Mouse (Mus musculus): Measurements from ENCODE around the gene Tcp1. TPM values are rescaled to one million over a fixed set of nuclear protein-coding genes. Genes with fewer than 3 reads are reported as not detected.

Tcp1 gene
- polyA plus RNA-seq (2012), result 23.7 and 53.6 TPM in 2 replicates

DNA sequence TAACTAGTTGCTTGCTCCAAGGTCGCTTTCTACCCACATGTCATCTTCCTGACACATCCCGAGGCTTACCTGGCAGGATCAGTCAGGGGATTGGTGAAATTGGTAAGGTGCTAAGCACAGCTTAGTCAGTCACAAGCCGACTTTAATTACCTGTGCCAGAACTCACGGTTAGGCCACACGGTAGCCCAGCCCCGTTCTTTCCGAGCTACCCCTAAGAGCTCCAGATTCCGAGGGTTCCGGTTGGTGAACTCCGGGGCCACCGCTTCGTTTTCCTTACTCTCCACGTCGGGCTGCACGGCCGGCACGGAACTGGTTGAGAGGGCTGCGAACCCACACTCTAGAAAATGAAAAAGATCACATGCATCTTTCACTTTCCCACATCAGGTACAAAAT, at the start of gene Tcp1:
TSS of gene Tcp1 (plus strand) at position 214 of the 393 bp plus-strand sequence.
- TF ChIP-seq GATA1 (IDR thresholded peaks at IDR 0.05; ENCODE audit: low read length), result no peak

DNA sequence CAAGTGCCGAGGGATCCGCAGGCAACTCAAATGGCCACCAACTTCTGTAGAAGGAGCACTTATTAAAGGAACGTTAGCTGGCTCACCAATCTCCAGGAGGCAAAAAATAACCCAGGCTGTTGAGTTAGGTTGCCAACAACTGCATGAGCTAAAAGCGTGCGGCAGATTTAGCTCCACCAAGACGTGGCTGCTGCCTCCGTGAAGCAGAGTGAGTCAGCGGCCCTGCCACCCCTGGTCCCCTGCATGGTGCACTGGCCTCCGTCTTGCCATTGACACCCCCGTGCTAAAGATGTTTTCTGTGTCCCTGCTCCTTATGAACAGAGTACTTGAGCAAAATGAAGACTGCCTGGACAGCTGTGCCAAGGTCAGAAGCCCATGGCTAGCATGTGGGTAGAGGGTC, 48.6 kb upstream of the Tcp1 start:
- no peak for TF ChIP-seq GATA1 (IDR thresholded peaks at IDR 0.05; ENCODE audit: low read length)

- TF ChIP-seq GATA1 (IDR thresholded peaks at IDR 0.05; ENCODE audit: low read length), result no peak
These were observed 47.5 kb upstream of the Tcp1 start, which contains the start of gene Mas1 for GRCm38 (mm10) chr17:12868043-12868442. Mas1 (minus strand) TSS chr17:12868143.

DNA sequence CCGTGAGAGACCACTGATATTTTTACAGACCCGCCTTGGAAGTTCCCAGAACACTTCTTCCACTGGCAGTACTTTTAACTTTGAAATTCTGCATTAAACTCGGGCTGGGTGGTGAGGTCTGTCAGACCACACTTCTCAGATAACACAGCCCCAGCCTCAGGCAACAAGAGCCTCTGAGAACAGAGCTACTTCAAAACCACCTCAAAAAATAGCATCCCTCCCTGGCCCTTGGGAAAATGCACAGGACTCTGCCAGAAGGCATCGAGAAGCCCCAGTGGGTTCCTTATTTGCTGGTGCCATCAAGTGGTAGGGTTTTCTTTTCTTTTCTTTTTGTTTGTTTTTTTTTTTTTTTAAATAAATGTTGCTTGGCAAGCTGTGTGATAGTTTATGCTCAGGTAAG, 46.9 kb upstream of the Tcp1 start:
- TF ChIP-seq GATA1 (IDR thresholded peaks at IDR 0.05; ENCODE audit: low read length), result no peak

DNA sequence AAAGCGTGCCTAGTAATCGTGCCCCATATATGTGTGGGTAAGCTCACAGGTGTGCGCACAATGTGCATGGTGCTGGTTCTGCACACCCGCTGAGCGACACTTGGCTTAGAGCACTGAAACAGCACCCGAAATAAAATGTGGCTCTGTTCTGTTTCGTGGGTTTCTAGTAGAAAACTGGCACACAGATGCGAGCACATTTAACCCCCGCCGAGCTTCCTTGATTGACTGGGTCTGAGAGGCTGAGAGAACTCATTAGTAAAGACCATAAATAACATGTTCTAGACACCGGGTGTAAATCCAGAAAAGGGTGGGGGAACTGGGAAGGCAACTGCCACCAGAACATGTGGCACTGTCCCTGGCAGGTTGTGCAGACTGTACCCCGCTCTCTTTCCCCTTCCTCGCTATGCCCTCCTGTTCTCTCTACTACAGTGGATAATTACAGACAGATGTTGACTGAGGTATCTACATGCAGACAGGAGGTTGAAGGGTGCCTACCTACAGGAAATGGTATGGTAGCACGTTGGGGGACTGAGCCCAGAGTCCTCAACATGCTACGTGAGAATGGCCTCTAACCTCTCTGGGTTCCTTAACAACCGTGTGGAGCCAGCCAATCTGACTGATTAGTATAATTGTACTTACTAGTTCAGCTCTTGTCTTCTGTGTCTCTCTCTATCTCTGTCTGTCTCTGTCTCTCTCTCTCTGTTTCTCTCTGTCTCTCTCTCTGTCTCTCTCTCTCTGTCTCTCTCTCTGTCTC, 43.0 kb upstream of the Tcp1 start:
- TF ChIP-seq GATA1 (IDR thresholded peaks at IDR 0.05; ENCODE audit: low read length), result no peak

- no peak for TF ChIP-seq GATA1 (IDR thresholded peaks at IDR 0.05; ENCODE audit: low read length)
These were observed 39.8 kb upstream of the Tcp1 start, which contains the start of gene Mrgprh for GRCm38 (mm10) chr17:12875734-12876133. Mrgprh (plus strand) TSS chr17:12876034.

- no peak for TF ChIP-seq GATA1 (IDR thresholded peaks at IDR 0.05; ENCODE audit: low read length)
These were observed 35.3 kb upstream of the Tcp1 start for GRCm38 (mm10) chr17:12880178-12880577.

GRCm38 (mm10) chr17:12881216-12881615, 34.3 kb upstream of the Tcp1 start:
- no peak for TF ChIP-seq GATA1 (IDR thresholded peaks at IDR 0.05; ENCODE audit: low read length)

GRCm38 (mm10) chr17:12886620-12887019, 28.9 kb upstream of the Tcp1 start:
- no peak for TF ChIP-seq GATA1 (IDR thresholded peaks at IDR 0.05; ENCODE audit: low read length)

DNA sequence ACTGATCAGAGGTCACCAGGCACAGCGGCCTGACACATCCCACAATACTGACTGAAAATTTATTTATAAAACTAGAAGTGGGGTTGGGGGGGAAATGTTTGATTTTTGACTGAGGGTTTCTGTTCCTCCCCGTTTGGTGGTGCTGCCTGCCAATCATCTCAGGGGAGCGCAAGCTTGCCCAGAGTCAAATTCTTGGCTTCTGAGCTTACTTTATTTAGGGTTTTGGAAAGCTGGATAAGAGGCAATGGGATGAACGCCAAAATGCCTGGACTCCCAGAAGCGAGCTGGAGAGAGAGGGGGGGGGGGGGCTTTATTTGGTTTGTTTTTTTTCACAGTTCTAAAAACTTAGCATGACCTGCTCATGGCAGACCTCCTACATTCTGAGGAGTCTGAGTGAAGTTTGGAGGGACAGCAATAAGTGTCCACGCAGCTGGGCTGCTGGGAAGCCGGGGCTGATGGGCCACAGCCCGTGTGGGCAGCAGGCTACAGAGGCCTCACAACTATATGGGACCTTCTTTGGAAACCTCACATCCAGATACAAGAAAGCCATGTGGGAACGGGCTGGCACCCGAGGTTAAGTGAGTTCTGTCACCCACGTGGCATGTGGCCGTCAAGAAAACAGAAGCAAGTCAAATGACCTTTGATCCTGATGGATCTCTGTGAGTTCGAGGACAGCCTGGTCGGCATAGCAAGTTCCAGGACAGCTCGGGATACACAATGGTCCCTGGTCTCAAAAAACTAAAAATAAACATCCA, 28.3 kb upstream of the Tcp1 start:
- no peak for TF ChIP-seq GATA1 (IDR thresholded peaks at IDR 0.05; ENCODE audit: low read length)

GRCm38 (mm10) chr17:12891054-12891453, 24.4 kb upstream of the Tcp1 start:
- TF ChIP-seq GATA1 (IDR thresholded peaks at IDR 0.05; ENCODE audit: low read length), result no peak

- no peak for TF ChIP-seq GATA1 (IDR thresholded peaks at IDR 0.05; ENCODE audit: low read length)
These were observed 23.5 kb upstream of the Tcp1 start for GRCm38 (mm10) chr17:12892033-12892432.

DNA sequence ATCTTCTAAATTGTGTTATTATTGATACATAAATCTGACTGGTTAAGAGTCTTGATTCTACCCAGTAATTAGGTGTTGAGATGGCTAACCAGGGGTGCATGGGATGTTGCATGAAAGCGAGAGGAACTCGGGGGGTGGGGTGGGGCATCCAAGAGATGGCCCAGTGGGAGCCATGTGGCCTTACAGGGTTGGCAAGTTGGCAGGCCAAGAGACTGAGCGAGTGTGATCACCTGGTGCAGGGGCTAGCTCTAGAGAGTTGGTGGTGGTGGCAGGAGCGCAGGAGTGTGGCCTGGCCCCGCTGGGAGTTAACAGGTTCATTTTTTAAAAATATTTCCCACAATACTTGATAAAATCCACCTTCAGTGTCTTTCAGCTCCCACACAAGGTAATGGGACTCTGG, 17.8 kb upstream of the Tcp1 start:
- no peak for TF ChIP-seq GATA1 (IDR thresholded peaks at IDR 0.05; ENCODE audit: low read length)

GRCm38 (mm10) chr17:12902291-12902690, 13.2 kb upstream of the Tcp1 start:
- no peak for TF ChIP-seq GATA1 (IDR thresholded peaks at IDR 0.05; ENCODE audit: low read length)

GRCm38 (mm10) chr17:12903372-12904333, 11.8 kb upstream of the Tcp1 start:
- no peak for TF ChIP-seq GATA1 (IDR thresholded peaks at IDR 0.05; ENCODE audit: low read length)

Data from G1E-ER4 (cell line).